Mouse (Mus musculus) kidney, postnatal 36 days (tissue): ENCODE measurements around the gene Ebp.
A peak's percentile ranks its signal among the peaks of the same experiment; 100 is the strongest.

Experiments used
- DNase-seq, 2 experiments: peaks; one replicate each; pipeline ENCODE4 v3.0.0; 2021 to 2022; ENCODE audit warnings: mixed read lengths in 2 of 2

Ebp gene

GRCm38 (mm10) chrX:8193419-8193723 lies at the start of gene Ebp:
Gene Ebp (minus strand): TSS chrX:8193512.
- DNase-seq: peak in 1 of 2 experiments; percentile 15

GRCm38 (mm10) chrX:8238804-8239395 lies 45.6 kb upstream of the Ebp start:
- DNase-seq: no peak

GRCm38 (mm10) chrX:8236704-8237103 lies 43.4 kb upstream of the Ebp start:
- no peak for DNase-seq

GRCm38 (mm10) chrX:8233602-8234001 lies 40.3 kb upstream of the Ebp start:
- DNase-seq: no peak

- no peak for DNase-seq
These were observed 37.0 kb upstream of the Ebp start for GRCm38 (mm10) chrX:8230272-8230671.

GRCm38 (mm10) chrX:8223473-8223872 lies 30.2 kb upstream of the Ebp start:
- DNase-seq: no peak

GRCm38 (mm10) chrX:8222678-8223421 lies 29.5 kb upstream of the Ebp start:
- no peak for DNase-seq

GRCm38 (mm10) chrX:8222296-8222677 lies 29.0 kb upstream of the Ebp start:
- no peak for DNase-seq

- DNase-seq: no peak
These were observed 26.3 kb upstream of the Ebp start for GRCm38 (mm10) chrX:8219651-8220050.

GRCm38 (mm10) chrX:8218114-8218513 lies 24.8 kb upstream of the Ebp start:
- no peak for DNase-seq

GRCm38 (mm10) chrX:8217383-8217782 lies 24.1 kb upstream of the Ebp start:
- no peak for DNase-seq

GRCm38 (mm10) chrX:8211490-8212207 lies 18.3 kb upstream of the Ebp start:
- no peak for DNase-seq

- DNase-seq: no peak
These were observed 16.4 kb upstream of the Ebp start for GRCm38 (mm10) chrX:8209720-8210119.

- no peak for DNase-seq
These were observed 13.9 kb upstream of the Ebp start for GRCm38 (mm10) chrX:8207224-8207623.

- no peak for DNase-seq
These were observed 13.4 kb upstream of the Ebp start for GRCm38 (mm10) chrX:8206694-8207197.

GRCm38 (mm10) chrX:8206015-8206693 lies 12.8 kb upstream of the Ebp start, which contains the start of gene Porcn:
Gene Porcn (minus strand): TSS chrX:8206525.
- DNase-seq: peak; percentile 88 to 91

GRCm38 (mm10) chrX:8205551-8205950 lies 12.2 kb upstream of the Ebp start:
- DNase-seq: no peak

- no peak for DNase-seq
These were observed 11.8 kb upstream of the Ebp start for GRCm38 (mm10) chrX:8205088-8205487.

GRCm38 (mm10) chrX:8204076-8204475 lies 10.8 kb upstream of the Ebp start:
- DNase-seq: no peak

- no peak for DNase-seq
These were observed 9.8 kb upstream of the Ebp start for GRCm38 (mm10) chrX:8203105-8203504.

GRCm38 (mm10) chrX:8192640-8193418 lies 483 bp downstream of the Ebp start:
- peak; percentile 83 to 86 for DNase-seq

GRCm38 (mm10) chrX:8192126-8192639 lies 1.1 kb downstream of the Ebp start:
- DNase-seq: peak in 1 of 2 experiments; percentile 7
